Mouse (Mus musculus) E14TG2a.4 (cell line): ENCODE measurements around the gene Rassf10.
"Not testable (repeated sequence)": the region's sequence is repeated elsewhere in the genome, so short reads cannot be mapped to it uniquely, and the experiment has no call there.

Experiments
- H3K27me3 ChIP-seq: 2 replicates; pipeline ENCODE4 v1.6.1; 2014; ENCODE audit warnings: low read length, control low read depth; ENCODE audit not compliant: insufficient read depth
- H3K36me3 ChIP-seq: 2 replicates; pipeline ENCODE4 v1.6.1; 2014; ENCODE audit warnings: low read length, control low read depth; ENCODE audit not compliant: insufficient read depth
- H3K4me1 ChIP-seq: replicated peaks from 2 replicates; pipeline ENCODE4 v1.6.1; 2014; ENCODE audit warnings: low read depth, low read length, control low read depth
- H3K4me3 ChIP-seq: replicated peaks from 2 replicates; pipeline ENCODE4 v1.5.1; 2014; ENCODE audit warnings: mild to moderate bottlenecking, low read length
- H3K9me3 ChIP-seq: 2 replicates; pipeline ENCODE4 v1.6.1; 2014; ENCODE audit warnings: low read length, control low read depth
- CTCF ChIP-seq: conservative IDR thresholded peaks from 2 replicates; pipeline ENCODE4 v1.5.1; 2014; ENCODE audit warnings: low read length
- NANOG ChIP-seq: IDR thresholded peaks from 2 replicates; pipeline ENCODE4 v1.6.1; 2014; ENCODE audit warnings: borderline replicate concordance, low read length, mixed read lengths
- POU5F1 ChIP-seq: IDR thresholded peaks from 2 replicates; pipeline ENCODE4 v1.6.1; 2014; ENCODE audit warnings: low read length, borderline replicate concordance

Gene Rassf10

DNA sequence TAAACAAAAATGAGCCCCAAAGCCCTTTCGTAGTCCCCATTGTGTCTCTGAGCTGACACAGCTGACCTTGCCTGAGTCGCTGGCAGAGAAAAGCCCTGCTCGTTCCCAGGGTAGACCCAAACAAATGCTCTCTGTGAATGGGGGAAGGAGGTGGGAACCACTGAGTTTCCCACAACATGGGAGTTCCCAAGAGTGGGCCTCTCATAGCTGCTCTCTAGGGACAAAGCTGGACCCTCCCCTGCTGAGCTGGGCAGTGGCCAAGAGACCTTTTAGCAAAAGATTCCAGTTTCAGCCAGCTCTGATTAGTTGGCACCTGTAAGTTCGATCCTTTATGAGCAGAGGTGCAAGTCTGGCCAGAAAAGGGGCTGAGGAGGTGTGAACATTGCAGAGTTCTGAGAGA, 31.0 kb upstream of the Rassf10 start:
- TF ChIP-seq POU5F1 = no peak
- no peak for TF ChIP-seq CTCF
- no peak for TF ChIP-seq NANOG
- H3K27me3 ChIP-seq = peaks cover 9% of the 10 kb centered on the region; the same call in 1 of the 2 replicates
- no peaks in the 10 kb centered on the region for H3K36me3 ChIP-seq
- H3K9me3 ChIP-seq = no peaks in the 10 kb centered on the region
- H3K4me3 ChIP-seq = no peak overlapping the region
- peaks cover 15% of the 10 kb centered on the region; the same call in 1 of the 2 replicates for H3K4me1 ChIP-seq

DNA sequence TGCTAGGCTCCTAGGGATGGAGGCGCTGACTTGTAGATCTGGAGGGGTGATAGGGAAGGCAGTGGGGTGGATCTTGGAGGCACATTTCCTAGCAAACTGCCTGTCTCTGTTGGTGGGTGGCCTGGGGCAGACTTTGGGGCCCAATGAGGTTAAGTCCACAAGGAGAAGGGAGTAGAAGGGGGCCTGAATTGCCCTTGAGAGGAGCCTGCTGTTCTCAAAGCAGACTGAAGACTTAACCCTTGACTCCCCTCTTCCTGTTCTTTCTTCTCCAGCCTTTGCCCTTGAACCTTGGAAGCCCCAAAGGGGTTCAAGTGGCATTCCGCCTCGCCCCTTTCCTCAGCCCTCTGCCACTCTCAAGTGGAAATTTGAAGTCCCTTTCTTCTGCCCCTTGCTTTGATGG, 30.1 kb upstream of the Rassf10 start:
- TF ChIP-seq POU5F1 (no peak), NANOG (no peak), CTCF (no peak)
- peaks cover 14% of the 10 kb centered on the region; the same call in 1 of the 2 replicates for H3K4me1 ChIP-seq
- no peaks in the 10 kb centered on the region for H3K9me3 ChIP-seq
- no peak overlapping the region for H3K4me3 ChIP-seq
- no peaks in the 10 kb centered on the region for H3K36me3 ChIP-seq
- peaks cover 9% of the 10 kb centered on the region; the same call in 1 of the 2 replicates for H3K27me3 ChIP-seq

DNA sequence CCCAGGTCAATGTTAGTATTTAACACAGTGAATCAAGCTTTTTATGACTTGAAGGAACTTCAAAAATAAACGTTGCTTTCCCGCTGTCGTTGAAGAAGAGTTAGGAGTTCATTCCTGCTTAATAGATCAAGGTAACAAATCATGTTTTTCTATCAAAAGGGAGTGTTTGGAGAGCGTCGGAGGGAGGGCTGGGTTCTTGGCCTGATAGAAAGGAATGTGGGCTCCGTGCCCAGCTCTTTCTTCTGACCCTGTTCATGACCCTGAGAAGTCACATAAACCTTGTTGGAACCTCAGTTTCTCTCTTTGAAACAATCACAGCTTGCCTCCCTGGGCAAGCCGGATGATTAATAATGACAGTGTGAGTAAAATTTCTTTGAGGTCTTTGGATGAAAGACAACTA, 23.1 kb upstream of the Rassf10 start:
- H3K36me3 ChIP-seq = no peaks in the 10 kb centered on the region
- H3K4me1 ChIP-seq = no peaks in the 10 kb centered on the region
- no peaks in the 10 kb centered on the region for H3K27me3 ChIP-seq
- no peak overlapping the region for H3K4me3 ChIP-seq
- no peaks in the 10 kb centered on the region for H3K9me3 ChIP-seq
- no peak for TF ChIP-seq NANOG
- TF ChIP-seq CTCF = no peak
- no peak for TF ChIP-seq POU5F1

DNA sequence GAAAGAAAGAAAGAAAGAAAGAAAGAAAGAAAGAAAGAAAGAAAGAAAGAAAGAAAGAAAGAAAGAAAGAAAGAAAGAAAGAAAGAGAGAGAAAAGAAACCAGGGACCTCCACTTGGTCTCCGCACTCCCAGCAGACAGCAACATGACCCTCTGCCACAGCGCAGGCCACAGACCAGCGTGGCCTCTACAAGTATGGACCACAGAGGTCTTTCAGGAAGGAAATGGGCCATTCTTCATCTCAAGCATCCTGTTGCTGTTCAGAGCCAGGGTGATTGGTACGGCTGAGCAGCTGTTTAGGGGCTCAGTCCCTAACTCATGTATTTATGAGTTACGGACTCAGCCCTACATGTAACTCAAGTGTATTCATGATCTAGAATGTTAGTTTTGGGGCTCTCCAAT, 17.9 kb upstream of the Rassf10 start:
- H3K4me3 ChIP-seq, H3K4me1 ChIP-seq, H3K36me3 ChIP-seq, H3K9me3 ChIP-seq: not testable (repeated sequence)
- H3K27me3 ChIP-seq = peaks cover 10% of the 10 kb centered on the region

DNA sequence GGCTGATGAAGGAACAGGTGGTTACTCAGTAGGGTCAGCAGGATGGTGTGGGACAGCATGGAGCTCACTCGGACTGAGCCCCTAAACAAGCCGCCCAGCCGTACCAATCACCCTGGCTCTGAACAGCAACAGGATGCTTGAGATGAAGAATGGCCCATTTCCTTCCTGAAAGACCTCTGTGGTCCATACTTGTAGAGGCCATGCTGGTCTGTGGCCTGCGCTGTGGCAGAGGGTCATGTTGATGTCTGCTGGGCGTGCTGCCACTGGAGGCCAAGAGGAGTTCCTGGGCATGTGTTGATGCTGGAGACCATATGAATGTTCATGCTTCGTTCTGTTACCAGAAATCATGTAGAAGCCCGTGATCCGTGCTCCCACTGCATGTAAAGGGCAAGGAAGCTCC, 16.7 kb upstream of the Rassf10 start:
- peaks cover 10% of the 10 kb centered on the region for H3K27me3 ChIP-seq
- H3K36me3 ChIP-seq = no peaks in the 10 kb centered on the region
- no peaks in the 10 kb centered on the region for H3K9me3 ChIP-seq
- H3K4me1 ChIP-seq = 0 out of 2 replicates have a peak, but pooled peaks cover 5% of the 10 kb centered on the region
- TF ChIP-seq NANOG (no peak), POU5F1 (no peak), CTCF (no peak)
- H3K4me3 ChIP-seq = no peak overlapping the region

DNA sequence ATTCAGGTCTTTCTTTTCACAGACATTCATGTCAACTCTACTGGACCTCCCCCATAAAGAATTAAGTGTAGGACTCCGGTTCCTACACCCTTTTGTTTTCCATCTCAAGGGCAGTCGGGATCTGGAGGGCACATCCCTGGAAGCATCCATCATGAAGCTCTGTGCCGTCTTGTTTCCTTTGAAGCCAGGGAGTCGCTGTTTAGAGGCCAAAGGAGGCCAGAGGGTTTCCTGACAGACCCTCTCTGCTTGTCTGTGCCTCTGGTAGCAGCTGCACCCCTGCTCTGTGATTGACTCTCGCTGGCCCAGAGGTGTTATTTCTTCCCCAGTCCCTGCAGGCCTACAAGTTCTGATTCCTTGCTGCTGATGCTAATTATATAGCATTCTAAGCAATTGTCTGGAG, 14.8 kb upstream of the Rassf10 start:
- no peak overlapping the region for H3K4me3 ChIP-seq
- 0 out of 2 replicates have a peak, but pooled peaks cover 5% of the 10 kb centered on the region for H3K4me1 ChIP-seq
- no peaks in the 10 kb centered on the region for H3K9me3 ChIP-seq
- no peak for TF ChIP-seq NANOG
- peaks cover 10% of the 10 kb centered on the region for H3K27me3 ChIP-seq
- no peaks in the 10 kb centered on the region for H3K36me3 ChIP-seq

DNA sequence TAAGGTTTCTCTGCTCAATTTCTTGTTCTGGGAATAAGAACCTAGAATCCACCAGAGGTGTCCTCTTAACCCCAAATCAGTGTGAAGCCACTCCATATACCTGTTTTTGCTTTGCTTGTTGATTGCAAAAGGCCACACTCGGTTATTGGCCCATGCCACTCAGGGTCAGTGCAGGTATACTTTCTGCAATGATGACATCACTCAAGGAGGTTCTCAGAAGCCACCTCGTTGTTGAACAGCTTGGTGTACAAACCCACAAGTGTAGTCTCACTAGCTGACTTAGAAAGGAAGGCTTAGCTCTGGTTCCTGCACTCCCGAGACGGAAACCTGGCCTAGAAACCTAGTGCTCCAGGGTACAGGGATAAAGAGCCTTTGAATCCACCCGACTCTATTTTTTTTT, 11.2 kb upstream of the Rassf10 start:
- Histone ChIP-seq H3K4me1 (no peaks in the 10 kb centered on the region), H3K4me3 (no peak overlapping the region), H3K36me3 (no peaks in the 10 kb centered on the region), H3K27me3 (peaks cover 15% of the 10 kb centered on the region), H3K9me3 (no peaks in the 10 kb centered on the region)
- TF ChIP-seq CTCF = no peak
- no peak for TF ChIP-seq NANOG
- no peak for TF ChIP-seq POU5F1

DNA sequence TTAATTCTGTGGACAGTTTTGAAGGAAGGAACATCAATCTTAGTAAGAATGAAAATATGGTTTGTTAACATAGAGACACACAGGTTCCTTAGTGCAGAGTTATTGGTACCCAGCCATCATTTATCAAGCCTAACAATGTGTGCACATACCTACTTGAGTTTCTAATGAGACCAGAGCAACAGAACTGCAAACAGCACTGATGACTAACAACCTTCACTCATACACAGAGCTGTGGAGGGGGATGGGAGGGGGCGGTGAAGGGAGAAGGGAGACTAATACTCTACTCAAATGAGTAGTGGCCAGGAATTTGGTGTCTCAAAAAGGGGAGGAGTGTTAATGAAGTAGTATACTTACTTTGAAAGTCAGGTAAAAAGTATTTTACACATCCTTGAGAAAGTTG, 10.7 kb upstream of the Rassf10 start:
- TF ChIP-seq POU5F1 (no peak), NANOG (no peak), CTCF (no peak)
- Histone ChIP-seq H3K9me3 (no peaks in the 10 kb centered on the region), H3K4me1 (no peaks in the 10 kb centered on the region), H3K36me3 (no peaks in the 10 kb centered on the region), H3K27me3 (peaks cover 15% of the 10 kb centered on the region), H3K4me3 (no peak overlapping the region)

DNA sequence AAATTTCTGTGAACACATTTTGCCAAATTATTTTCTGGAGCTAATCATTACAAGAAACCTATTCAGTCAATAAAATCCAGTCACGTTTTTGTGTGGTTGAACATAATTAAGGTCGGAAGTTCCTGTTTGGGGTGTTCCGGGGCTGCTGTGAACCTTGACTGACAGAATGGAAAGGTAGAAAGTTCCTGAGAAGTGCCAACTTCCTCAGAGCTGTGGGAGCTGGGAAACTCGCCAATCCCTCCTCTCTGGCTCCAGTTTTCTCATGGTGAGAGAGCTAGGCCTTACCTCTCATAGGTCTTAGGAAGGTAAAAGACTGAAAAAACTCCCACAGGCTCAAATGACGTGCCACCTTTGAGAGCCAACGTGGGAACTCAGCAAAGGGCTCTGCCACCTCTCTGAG, 7.1 kb upstream of the Rassf10 start:
- Histone ChIP-seq H3K36me3 (no peaks in the 10 kb centered on the region), H3K4me1 (peaks cover 7% of the 10 kb centered on the region; the same call in 1 of the 2 replicates), H3K4me3 (no peak overlapping the region), H3K9me3 (peaks cover 11% of the 10 kb centered on the region), H3K27me3 (peaks cover 14% of the 10 kb centered on the region)
- no peak for TF ChIP-seq NANOG
- TF ChIP-seq CTCF = no peak
- TF ChIP-seq POU5F1 = no peak
